Mouse (Mus musculus) bone marrow, adult 2 months (tissue): ENCODE data around the gene Tmem192.

Experiments
- CTCF ChIP-seq: fragments of 200-500 bp; IDR thresholded peaks from 2 replicates; pipeline ENCODE4 v1.5.1; 2011; ENCODE audit warnings: low read length, control low read depth; ENCODE audit not compliant: control insufficient read depth, insufficient read depth
- POLR2A ChIP-seq: fragments of 200-500 bp; IDR thresholded peaks from 2 replicates; pipeline ENCODE4 v1.6.1; 2011; ENCODE audit warnings: low read depth, mild to moderate bottlenecking, control low read depth, low read length, borderline replicate concordance; ENCODE audit not compliant: control insufficient read depth

DNA sequence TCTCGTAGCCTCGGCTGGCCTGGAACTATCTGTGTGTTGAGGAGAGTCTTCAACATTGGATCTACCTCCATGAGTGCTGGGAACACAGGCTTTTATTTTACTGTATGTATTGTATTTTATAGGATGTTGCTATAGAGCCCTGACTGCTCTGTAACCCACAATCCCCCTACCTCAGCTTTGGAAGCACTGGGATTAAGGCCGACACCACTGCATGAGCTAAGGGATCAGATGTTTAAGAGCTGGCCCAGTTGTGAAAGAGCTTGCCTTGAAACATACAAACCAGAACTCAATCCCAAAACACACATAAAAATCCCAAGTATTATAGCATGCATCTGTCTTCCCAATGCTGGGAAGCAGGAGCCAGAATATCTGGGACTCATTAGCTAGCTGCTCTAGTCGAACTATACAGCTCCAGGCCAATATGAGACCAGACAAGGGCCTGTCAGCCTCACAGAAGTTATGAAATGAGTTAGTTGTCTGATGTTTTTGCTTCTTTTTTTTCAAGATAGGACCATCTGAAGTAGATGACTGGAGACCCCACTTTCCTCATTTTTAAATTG, 51.9 kb downstream of the Tmem192 start:
- TF ChIP-seq CTCF (no peak), POLR2A (no peak)
